Mouse (Mus musculus) lung, postnatal 4 days (tissue): ENCODE measurements at regions not wholly inside any gene's neighbourhood (a gene's known extent, or its start where the extent isn't known, plus 50 kb on each side); places are given as distances from the start of the nearest gene placed in this dataset.
A peak's percentile ranks its signal among the peaks of the same experiment; 100 is the strongest.
"Not testable (repeated sequence)": the region's sequence is repeated elsewhere in the genome, so short reads cannot be mapped to it uniquely, and the experiment has no call there.

ENCODE experiments used
- DNase-seq, 2 experiments: peaks; one replicate each; pipeline ENCODE4 v3.0.0; 2021

GRCm38 (mm10) chr4:7913191-7913590 lies 325.6 kb downstream of the Car8 start:
- no peak for DNase-seq

- DNase-seq = no peak
Measured at GRCm38 (mm10) chr4:7912675-7913074, 326.2 kb downstream of the Car8 start.

GRCm38 (mm10) chr4:7903130-7903529 lies 335.7 kb downstream of the Car8 start:
- DNase-seq = no peak

DNA sequence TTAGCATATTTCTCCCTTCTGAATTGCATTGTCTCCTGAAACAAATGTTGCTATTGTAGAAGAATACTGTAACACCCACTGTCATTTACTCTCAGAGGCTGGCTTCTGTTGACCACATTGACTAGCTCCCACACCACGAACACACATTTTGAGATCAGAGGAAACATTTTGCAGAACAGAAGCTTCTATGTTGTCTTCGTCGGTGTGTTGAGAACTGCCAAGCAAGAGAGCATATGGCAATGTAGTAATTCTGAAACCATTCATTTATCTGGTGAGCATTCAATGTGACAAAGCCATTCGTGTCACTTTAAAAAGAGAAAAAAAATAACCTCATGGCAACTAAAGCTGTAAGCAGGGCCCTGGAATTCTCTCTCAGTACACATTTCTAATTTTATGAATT lies 343.9 kb downstream of the Car8 start:
- DNase-seq = no peak

- DNase-seq = no peak
Measured at GRCm38 (mm10) chr4:7891128-7891527, 347.7 kb downstream of the Car8 start.

DNA sequence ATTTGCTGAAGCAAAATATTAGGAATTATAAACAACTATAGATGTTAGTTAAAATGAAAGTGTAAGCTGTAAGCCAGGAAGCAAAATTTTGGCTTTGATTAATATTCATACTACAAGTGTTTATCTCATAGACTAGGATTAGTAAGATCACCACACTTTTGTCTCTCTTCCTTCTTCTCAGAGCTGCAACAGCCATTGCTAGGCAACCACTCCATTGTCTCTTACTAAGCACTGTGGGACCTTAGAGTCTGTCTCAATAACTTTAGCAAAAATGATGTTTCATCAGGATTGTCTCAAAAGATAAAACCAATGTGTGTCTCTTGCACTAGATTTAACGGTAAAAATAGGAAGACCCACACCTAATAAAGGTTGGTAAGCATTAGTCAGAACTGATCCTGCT lies 384.3 kb downstream of the Car8 start:
- no peak for DNase-seq

GRCm38 (mm10) chr4:7853121-7853782 lies 385.6 kb downstream of the Car8 start:
- peak in 1 of 2 experiments; percentile 21 for DNase-seq

DNA sequence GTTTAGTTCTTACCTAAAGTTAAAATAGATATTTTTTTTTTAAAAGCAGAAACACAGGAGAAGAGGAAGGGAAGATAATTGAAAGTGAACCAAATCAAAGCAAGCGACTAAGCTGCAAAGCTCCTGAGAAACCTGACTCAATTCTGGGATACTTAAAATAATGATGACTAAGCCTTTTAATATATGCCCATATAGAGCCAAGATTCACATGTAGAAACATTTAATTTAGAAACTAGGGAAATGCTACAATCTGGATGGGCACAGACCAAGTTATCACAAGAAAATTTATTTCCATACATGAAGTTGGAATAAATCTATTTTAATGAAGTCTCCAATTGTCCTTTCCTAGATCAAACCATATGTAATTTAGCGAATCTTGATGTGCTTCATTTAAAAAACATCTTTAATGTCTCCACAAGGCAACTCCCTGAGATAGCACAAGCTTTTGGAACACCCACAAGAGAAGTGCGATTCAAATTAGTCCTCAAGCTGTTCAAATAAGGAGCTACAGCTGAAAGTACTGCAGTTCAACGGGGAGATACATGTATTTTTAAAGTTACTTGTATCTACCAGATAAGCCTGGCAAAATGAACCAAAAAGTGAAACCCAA lies 386.7 kb downstream of the Car8 start:
- DNase-seq = no peak

- DNase-seq = no peak
Measured at GRCm38 (mm10) chr4:7847411-7847810, 391.4 kb downstream of the Car8 start.

GRCm38 (mm10) chr4:7829126-7829525 lies 409.7 kb downstream of the Car8 start:
- no peak for DNase-seq

- no peak for DNase-seq
Measured at GRCm38 (mm10) chr4:7819847-7820246, 419.0 kb downstream of the Car8 start.

GRCm38 (mm10) chr4:7777761-7778160 lies 461.1 kb downstream of the Car8 start:
- not testable (repeated sequence) for DNase-seq

DNA sequence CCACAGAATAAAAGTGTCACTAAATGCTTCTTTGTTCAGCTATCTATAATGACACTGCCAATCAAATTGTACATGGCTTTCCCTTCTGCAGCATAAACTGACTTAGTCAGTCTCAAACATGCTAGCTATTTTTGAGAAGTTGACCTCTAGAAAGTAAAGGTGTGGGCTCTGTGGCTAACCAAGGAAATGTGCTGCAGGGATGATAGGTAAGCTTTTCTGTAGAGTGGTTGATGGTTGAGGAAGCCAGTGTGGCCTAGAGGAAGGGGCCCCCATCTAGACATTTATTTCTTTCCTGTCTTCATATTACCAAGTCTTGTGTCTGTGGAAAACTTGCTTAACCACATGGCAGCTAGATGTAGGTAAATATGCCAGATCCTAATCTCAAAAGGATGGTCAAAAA lies 483.4 kb downstream of the Car8 start:
- no peak for DNase-seq

- no peak for DNase-seq
Measured at GRCm38 (mm10) chr4:7753931-7754330, 484.9 kb downstream of the Car8 start.

DNA sequence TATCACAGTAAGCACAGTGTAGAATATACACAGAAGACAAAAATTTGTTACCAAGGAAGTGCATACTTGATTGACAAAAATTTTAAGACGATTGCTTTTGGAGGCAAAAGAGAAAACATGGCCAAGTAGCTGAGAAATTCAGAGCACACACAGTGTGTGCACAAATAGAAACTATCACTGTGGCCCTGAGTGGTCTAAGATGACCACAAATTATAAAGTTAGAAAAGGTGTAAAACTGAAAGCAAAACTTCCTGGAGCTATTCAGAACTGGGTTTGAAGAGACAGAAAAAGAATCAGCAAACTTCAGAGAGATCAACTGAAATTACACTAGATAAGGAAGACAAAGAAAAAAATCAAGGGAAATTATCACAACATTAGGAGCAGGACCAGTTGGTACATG lies 487.6 kb downstream of the Car8 start:
- no peak for DNase-seq

DNA sequence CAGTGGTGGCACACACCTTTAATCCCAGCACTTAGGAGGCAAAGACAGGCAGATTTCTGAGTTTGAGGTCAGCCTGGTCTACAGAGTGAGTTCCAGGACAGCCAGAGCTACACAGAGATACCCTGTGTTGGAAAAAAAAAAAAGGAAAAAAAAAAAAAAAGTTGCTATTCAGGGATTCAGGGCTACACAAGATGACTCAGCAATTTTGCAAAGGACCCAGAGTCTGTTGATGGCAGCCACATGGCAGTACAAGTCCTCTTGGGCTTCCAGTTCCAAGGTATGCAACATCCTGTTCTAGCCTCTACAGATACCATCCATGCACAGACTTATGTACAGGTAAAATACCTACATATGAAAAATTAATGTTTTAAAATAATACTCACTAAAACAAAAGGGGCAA lies 515.9 kb downstream of the Car8 start:
- no peak for DNase-seq

DNA sequence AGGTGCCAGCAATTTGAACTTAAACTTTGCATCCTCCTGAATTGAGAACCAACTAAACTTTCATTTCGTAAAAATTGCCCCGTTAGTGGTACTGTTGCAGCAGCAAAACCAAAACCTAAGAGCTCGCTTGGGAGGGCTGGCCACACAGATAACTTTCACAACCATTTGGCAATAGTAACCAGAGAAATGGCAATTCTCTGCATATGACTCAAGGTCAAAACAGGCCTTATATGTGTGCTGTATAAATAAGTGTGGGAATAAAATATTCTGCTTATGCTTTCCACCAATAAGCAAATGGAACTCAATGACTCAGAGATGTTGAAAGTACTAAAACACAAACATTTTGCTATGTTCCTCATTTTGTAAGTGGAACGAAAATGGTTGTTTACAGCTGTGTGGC lies 550.3 kb downstream of the Car8 start:
- no peak for DNase-seq

GRCm38 (mm10) chr4:7687231-7687630 lies 551.6 kb downstream of the Car8 start:
- DNase-seq = no peak

DNA sequence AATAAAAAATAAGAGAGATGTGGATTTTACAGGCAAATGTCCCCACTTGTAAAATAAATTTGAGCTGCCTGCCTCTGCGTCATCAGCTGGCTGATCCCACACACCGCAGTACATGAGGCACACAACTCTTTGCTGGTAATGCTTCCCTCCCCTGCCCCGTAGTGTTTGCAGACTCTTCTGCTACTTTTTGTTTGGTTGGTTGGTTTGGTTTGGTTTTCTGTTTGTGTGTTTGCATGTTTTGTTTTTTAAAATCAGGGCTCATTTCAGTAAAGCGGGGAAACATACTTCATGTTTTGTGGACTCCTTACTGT lies 568.1 kb downstream of the Car8 start:
- no peak for DNase-seq

GRCm38 (mm10) chr4:7669992-7670794 lies 568.6 kb downstream of the Car8 start:
- DNase-seq = no peak

DNA sequence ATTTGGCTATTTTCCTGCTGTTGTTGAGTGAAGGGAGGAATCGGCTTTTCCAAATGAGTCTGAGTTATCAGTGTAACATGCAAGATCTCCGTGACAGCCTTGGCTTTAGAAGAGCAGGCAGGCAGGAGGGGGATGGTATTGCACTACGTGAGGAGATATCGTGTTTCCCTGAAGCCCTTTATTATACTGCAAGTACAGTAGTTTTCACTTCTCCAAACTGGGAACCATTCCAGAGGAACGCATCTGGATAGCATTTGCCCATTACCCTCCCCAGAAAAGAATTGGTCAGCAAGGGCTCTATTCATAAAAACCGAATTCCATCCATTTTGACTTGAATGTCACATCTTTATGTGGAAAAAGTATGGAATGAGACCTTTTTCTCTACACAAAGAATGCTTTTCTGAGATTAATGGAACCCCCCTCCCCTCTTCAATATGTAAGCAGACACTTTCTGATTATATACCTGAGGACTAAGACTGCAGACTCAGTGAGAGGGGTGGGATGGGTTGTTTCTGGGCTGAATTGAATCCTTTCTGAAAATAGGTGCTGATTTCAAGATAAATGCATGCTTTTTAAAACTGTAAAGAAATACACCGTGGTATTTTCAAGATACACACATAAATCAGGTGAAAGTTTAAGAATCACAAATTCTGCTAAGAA lies 571.8 kb downstream of the Car8 start:
- no peak for DNase-seq

DNA sequence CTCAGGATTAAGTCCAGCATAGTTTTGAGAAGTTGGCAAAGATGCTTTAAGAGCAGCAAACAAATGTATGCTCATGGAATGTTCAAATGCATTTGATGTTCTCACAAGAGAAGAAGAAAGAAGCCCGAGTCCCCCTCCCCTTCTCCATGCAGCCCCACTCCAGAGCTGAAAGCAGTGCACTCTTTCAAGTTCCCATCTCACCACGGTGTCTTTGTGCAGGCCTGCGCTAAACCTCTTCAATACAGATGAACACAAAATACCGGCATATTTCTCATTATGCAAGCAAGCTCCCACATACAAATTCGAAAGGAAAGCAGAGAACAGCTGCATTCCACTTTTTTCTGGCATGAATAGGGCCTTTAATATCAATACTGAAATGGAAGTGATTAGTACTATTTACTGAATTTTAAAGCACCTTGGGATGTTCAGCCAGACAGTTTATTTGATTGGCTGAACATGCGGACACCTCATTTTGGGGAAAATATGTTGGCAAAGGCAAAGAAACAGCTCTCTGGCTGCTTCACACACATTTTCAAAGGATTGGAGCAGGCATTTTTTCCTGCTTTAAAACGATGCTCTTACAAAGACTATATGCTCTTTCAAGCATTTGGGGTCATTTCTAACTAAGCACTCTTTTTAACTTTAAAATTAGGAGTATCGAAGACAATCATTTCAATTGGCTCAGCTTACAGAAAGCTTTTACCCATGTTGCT lies 595.8 kb downstream of the Car8 start:
- no peak for DNase-seq
